Mouse (Mus musculus) left cerebral cortex, postnatal 36 days (tissue): ENCODE results near the gene Anpep. TPM values are rescaled to one million over a fixed set of nuclear protein-coding genes. Genes with fewer than 3 reads are reported as not detected.

Source experiments
- DNase-seq, 2 experiments: peaks; one replicate each; pipeline ENCODE4 v3.0.0; 2021 to 2022; ENCODE audit warnings: low spot score in 2 of 2, mixed read lengths in 1 of 2
- intact Hi-C: fragments of 180-260 bp; cut with DNase I; formaldehyde crosslinking; loops from one replicate; pipeline ENCODE4 v1.15.1; 2025
- total RNA-seq, 2 experiments: library from RNA; stranded (reverse); gene quantifications; 2 replicates each; pipeline ENCODE4 v1.2.3; 2021

Gene Anpep
- total RNA-seq, 2 experiments from 2014 or later: 4.9 to 6.0 TPM

- DNase-seq: no peak
- intact Hi-C loops: no loop called here
Observed at GRCm38 (mm10) chr7:79868475-79868874, 7.6 kb upstream of the Anpep start.

- intact Hi-C loops: no loop called here
- DNase-seq: no peak
Observed at GRCm38 (mm10) chr7:79867861-79868260, 7.0 kb upstream of the Anpep start.

DNA sequence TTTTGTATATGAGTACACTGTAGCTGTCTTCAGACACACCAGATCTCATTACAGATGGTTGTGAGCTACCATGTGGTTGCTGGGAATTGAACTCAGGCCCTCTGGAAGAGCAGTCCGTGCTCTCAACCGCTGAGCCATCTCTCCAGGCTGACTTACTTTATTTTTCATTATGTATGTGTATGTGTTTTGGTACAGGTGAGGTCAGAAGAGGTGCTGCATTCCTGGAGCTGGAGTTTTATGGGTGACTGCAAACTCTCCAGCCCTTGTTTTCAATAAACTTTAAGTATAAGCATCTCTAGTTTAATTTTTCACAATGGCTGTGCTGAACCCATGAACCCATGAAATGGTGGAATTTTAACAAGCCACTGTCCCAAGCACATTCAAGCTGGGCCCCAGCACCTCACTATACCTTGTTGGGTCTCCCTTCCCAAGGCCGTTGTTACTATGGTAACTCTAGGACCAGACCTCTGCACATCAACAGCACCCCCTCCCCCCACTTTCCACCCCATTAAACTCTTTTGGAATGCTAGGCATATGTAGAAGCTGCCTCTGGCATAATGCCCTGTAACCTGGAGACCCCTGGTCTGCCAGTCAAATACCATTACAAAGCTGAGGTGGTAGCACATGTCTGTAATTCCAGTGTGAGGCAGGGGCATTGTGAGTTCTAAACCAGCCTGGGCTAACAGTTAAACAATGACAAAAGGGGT lies 5.6 kb upstream of the Anpep start:
- intact Hi-C loops: no loop called here
- DNase-seq: no peak

DNA sequence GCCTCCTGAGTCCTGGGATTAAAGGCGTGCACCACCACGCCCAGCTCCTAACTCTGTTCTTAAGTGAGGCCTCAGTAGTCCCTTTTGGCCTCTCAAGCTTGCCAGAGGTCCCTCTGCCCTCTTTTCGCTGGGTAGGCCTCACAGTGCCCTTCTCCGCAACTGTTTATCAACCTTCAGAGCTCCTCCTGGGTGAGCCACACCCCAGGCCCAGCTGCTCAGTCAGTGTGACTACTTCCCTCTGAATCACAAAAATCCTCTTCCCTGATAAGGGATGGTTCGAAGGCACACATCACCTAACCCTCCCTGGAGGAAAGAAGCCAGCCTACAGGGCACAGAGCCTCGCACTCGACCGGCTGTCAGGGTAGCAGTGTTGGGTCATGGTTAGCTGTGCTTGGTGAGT lies 935 bp upstream of the Anpep start:
- intact Hi-C loops: no loop called here
- DNase-seq: no peak

- no peak for DNase-seq
- intact Hi-C loops: no loop called here
Observed at GRCm38 (mm10) chr7:79858956-79859630, 1.8 kb downstream of the Anpep start.

GRCm38 (mm10) chr7:79858202-79858934 lies 2.5 kb downstream of the Anpep start:
- DNase-seq: no peak
- intact Hi-C loops: no loop called here

GRCm38 (mm10) chr7:79856305-79856704 lies 4.6 kb downstream of the Anpep start:
- DNase-seq: no peak
- intact Hi-C loops: no loop called here

- intact Hi-C loops: no loop called here
- DNase-seq: no peak
Observed at GRCm38 (mm10) chr7:79847456-79848451, 13.1 kb downstream of the Anpep start.

- no peak for DNase-seq
- intact Hi-C loops: no loop called here
Observed at GRCm38 (mm10) chr7:79846342-79846741, 14.5 kb downstream of the Anpep start.

DNA sequence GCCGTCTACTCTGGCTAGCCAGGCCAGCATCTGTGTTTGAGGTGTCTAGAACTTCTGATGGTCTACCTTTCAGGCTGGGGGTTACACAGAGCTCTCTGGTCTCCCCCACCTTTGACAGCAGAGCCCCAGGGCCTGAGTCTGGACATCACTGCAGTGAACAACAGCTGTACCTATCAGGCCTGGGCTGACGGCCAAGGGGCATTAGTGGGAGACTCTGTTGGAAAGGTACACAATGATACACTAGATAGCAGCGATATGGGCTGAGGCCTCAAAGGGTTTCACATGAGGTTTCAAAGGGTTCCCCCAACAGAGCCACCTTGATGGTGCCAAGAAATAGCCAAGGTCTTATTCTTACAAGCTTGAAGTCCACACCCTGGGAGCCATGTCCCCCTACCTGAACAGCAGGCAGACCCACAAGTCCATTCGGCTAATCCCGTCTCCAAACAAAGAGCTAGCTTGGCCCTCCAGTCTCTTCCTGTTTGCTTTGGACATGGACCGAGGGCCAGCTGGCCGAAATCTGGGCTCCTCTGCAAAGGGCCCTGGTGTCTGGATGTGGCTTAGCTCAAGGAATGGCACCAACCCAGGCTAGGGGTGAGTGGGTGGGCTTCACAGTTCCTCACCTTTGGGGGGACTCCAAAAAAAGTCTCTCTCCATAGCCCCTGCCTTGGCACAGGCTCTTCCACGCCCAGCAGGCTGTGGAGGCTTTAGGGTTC lies 16.6 kb downstream of the Anpep start:
- intact Hi-C loops: no loop called here

GRCm38 (mm10) chr7:79842163-79842562 lies 18.7 kb downstream of the Anpep start:
- no peak for DNase-seq
- intact Hi-C loops: no loop called here

More for the DNA sequence above, 16.6 kb downstream of the Anpep start:
- DNase-seq: no peak

DNA sequence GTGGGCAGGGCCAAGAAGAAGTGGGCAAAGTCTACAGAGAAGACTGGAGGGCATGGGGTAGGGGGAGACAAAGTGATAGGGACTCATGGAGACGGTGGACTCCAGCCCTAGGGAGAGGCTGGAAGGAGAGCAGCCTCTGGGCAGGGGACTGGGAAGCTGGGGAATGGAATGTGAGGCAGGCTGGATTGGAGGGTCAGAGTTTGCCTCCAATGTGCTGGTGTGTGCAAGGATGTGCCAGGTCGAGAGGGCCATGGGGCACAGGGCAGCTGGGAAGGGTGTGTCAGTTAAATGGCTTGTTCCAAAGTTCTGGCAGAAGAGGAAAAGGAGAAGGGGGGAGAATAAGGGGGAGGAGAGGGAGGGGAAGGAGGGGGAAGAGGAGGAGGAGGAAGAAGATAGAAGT lies 23.6 kb downstream of the Anpep start:
- intact Hi-C loops: no loop called here
- no peak for DNase-seq

GRCm38 (mm10) chr7:79835196-79835595 lies 25.7 kb downstream of the Anpep start:
- no peak for DNase-seq
- intact Hi-C loops: no loop called here

DNA sequence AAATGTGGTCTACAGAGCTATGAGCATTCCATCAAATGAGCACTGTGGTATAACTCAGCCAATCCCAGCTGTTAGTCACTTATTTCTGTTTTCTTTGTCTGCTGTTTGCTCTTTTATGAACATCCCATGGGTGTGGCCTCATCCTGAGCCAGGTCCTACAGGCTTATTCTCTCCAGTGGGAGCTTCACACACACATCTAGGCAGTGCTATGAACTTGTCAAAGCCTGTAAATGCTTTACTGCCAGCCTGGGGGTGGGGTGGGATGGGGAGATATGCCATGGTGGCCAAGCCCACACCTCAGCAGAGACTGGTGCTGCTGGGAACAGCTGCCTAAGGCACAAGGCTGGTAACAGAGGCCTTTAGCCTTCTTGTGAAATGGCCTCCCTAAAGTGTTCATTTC lies 27.9 kb downstream of the Anpep start:
- DNase-seq: no peak
- intact Hi-C loops: no loop called here

- intact Hi-C loops: no loop called here
- no peak for DNase-seq
Observed at GRCm38 (mm10) chr7:79831585-79831984, 29.3 kb downstream of the Anpep start.

GRCm38 (mm10) chr7:79831145-79831544 lies 29.7 kb downstream of the Anpep start:
- intact Hi-C loops: no loop called here
- no peak for DNase-seq

DNA sequence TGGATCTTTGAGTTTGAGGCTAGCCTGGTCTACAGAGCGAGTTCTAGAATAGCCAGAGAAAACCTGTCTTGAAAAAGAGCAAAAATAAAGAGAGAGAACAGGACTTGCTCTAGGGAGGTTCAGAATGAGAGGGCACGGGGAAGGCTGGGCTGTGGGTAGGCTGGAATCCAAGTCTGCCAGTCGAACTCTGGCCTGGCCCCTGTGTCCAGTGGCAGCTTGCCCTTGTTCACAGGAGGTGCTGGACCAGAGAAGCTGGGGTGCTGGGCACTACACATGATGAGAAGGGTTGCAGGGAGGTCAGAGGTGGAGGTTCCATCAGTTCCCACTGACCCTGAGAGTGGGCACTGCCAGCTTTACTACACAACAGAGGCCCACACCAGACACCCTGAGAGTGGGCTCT lies 32.5 kb downstream of the Anpep start:
- intact Hi-C loops: no loop called here
- no peak for DNase-seq

DNA sequence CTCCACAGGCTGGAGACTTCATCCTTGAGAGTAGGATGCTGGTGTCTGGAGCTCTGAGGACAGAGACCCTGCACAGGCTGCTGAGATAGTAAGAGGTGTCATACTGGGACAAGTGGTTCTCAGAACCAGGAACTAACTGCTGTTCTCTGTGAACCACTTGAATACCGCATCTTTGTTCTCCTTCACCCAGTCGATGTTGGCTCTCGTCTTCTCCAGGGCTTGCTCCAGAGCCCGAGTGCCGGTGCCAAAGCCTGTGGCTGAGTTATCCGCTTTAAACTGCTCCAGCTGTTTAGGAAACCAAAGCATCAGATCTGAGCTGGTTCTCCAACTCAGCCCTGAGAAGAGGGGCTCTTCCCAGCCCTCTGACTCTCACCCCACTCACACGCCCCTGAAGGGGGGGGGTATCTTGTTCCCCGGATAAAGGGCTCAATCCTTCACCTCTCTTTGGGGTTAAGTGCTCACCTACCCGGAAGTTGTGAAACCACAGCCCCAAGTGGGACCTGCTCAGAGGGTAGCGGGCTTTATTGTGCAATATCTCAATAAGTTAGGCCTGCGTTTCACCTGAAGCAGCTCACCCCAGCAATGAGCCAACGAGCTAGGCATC lies 38.7 kb downstream of the Anpep start:
- intact Hi-C loops: no loop called here
- no peak for DNase-seq

DNA sequence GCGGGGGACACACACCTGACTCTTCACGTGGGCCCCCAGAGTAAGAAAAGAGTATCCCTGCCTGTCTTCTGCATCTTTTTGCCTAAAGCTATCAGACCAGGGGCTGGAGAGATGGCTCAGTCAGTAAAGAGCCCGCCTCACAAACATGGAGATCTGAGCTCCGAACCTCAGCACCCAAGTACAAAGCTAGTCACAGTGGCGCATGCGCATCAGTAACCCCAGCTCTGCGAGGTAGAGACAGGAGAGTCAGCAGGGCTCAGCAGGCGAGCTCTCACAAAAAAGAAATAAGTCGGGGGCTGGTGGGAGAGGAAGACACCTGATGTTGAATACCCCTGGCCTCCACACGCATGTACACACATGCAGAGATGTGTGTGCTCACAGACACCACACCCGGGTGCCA lies 40.9 kb downstream of the Anpep start:
- DNase-seq: no peak
- intact Hi-C loops: no loop called here
